Mouse (Mus musculus): Measurements from ENCODE around the gene Orai1.
A peak's percentile ranks its signal among the peaks of the same experiment; 100 is the strongest.

Orai1 gene

DNA sequence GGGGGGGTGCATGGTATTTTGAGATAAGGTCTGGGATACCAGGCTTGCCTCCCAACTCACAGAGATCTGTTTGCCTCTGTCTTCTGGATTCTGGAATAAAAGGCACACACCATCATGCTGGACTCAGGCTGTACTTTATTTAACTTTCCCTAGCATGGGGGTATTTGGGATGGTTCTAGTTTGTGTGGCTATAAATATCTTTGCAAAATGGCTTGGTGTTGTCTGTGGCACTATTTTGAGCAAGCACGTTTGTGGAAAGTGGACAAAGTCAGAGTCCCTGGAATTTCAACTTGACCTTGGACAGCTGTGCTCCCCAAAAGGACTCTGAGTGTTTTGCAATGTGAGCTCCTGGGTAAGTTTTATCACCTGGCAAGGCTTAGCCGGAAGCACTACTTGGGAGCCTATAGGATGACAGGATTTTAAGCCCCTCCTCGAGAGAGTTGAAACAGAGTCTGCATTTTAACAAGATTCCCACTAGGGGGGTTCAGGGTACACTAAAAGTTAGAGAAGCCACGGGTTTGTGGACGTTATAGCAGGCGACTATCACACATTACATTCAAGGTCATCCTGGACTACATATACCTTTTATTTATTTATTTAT is 52.6 kb downstream of the Orai1 start:
- no peak for DNase-seq (ENCODE audit: low spot score)

DNA sequence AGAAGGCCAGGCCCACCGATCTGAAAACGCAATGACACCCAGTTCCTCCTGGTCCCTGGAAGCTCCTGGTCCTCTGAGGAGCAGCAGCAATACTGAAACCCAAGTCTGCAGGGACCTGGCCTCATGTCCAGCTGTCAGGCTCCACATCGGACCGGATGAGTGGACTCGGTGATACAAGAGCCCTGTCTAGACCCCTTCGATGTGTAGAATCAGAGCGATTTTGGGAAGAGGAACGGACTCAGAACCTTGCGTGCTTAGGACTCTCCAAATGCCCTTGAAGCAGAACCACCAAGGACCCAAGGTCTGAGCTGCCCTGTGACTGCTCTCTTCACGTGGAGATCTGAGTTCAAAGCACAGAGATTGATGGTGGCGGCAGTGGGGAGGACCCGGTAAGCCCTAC is 53.2 kb downstream of the Orai1 start, which contains the start of gene Tmem120b:
Gene Tmem120b, plus strand, starts transcription at position 301 of the 400 bp plus-strand sequence.
- DNase-seq (ENCODE audit: low spot score), result no peak

DNA sequence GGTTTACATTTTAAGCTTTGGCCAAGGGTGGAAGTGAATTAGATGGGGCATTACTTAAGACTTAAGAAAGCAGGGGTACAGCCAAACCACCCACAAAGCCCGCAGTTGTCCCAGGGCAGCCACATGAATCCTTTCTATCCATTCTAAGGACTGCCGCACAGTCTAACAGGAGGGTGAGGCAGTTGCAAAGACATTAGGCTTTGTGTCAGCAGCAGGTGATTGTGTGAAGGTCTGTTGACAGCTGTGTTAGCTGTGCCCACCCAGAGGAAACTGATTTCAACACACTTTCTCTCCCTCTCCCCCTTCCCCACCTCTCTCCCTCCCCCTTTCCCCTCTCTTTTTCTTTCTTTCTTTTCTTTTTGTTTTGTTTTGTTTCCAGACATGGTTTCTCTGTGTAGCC is 53.8 kb downstream of the Orai1 start:
- DNase-seq (ENCODE audit: low spot score), result no peak

DNA sequence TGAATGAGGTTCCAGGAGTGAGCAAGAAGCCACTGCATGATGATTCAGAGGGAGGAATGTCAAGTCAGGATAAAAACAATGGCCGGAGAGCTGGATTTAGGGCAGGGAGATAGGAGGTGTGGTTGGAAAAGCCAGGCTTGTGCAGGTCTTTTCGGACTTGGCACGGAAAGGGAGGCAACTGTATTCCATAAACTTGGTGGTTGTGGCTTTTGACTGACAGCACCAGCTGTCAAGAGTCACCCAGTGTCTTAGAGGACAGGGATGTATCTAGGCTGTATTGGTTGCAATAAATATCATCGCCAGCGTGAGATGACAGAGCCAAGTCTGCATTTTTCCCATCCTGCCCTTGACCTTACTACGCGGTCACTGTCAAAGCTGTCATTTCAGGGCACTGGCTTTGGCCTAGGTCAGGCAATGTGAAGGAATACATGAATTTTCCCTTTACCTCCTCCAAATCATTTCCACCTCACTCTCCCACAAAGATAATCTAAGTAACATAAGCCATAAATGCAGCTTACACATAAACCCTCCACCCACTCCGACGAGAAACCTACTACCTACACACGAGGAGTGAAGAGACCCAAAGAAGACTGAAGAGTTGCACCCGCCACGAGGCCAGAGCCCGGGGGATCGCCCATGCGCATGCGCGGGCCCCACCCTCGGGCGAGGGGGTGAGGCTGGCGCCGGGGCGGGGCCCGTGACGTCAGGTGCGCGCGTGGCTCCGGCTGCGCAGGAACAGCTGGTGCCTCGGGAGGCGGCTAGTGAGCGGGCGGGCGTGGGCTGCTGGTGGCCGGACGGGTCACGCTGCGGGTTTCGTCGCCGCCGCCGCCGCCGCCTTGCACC is 60.9 kb downstream of the Orai1 start:
- DNase-seq (ENCODE audit: low spot score), result peak; percentile 91

DNA sequence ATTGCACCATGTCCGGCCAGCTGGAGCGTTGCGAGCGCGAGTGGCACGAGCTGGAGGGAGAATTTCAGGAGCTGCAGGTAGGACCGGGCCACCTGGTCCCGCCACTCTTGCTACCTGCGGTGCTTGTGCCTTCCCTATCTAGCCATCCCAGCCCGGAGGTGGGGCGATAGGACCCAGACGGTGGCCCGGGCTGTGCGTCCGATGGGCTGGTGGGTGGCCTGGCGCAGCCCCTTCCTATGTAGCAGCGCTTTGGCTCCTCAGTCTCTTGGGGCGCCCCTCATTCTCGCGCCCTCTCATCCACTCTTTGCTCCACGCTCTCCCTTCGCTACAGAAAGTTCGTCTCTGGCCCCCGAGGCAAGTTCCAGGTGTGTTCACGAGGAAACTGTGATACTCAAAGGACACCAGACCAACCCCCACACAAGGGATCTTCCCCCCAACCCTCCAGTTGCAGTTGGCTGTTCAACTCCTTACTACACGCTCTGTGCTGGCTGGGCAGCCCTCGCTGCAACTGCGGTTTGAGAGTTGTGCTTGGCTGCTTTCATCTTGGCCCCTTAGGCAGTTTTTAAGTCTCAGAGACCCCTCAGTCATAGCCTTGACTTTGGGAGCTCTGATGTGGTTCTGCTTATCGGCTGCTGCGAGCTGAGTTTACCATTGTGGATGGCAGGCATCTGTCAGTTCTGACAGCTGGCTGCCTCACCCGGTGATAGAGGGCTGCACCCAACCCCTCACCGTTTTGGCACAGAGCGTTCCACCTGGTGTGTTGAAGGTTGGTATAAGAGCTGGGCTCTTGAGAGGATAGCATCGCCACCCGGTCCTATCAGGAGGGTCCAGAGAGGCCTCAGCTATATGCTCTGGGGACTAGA is 61.8 kb downstream of the Orai1 start:
- DNase-seq (ENCODE audit: low spot score), result no peak

DNA sequence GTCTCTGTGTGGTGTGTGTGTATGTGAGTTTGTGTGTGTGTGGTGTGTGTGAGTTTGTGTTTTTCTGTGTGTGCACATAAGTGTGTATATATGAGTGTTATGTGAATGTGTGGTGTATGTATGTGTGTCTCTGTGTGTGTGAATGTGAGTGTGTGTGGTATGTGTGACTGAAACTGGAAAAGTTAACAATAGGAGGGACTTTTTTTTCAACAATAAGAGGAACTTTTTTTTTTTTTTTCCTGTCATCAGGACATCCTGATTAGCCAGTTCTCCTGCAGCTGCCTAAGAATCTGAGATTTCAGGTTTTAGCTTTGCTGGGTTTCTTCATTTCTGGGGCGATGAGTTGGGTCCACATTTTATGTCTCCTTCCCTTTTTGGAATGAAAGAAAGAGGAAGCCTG is 64.7 kb downstream of the Orai1 start:
- no peak for DNase-seq (ENCODE audit: low spot score)

DNA sequence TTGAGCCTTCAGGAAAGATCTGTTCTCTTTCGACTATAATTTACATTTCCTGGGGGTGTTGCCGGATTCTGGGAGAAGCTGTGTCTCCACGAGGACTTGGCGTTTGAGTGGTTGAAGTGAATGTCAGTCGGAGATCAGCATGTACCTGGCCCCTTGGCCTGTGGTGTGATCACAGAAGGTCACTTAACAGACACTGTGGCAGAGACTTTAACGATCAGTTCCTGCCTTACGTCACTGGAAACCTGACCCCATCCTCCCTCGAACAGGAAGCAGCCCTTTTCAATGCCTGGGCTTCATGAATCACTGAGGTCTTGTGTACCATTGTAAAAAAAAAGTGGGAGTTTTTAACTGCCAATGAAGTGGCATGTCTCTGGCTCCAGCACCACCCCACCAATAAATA is 65.2 kb downstream of the Orai1 start:
- DNase-seq (ENCODE audit: low spot score), result no peak

Measured in layer of hippocampus, adult 11-12 months (tissue).